Mouse (Mus musculus) right cerebral cortex, postnatal 4 days (tissue): ENCODE measurements around the gene Yod1.

ENCODE experiments used
- DNase-seq: peaks from one replicate; pipeline ENCODE4 v3.0.0-alpha.2; 2022

Gene Yod1

DNA sequence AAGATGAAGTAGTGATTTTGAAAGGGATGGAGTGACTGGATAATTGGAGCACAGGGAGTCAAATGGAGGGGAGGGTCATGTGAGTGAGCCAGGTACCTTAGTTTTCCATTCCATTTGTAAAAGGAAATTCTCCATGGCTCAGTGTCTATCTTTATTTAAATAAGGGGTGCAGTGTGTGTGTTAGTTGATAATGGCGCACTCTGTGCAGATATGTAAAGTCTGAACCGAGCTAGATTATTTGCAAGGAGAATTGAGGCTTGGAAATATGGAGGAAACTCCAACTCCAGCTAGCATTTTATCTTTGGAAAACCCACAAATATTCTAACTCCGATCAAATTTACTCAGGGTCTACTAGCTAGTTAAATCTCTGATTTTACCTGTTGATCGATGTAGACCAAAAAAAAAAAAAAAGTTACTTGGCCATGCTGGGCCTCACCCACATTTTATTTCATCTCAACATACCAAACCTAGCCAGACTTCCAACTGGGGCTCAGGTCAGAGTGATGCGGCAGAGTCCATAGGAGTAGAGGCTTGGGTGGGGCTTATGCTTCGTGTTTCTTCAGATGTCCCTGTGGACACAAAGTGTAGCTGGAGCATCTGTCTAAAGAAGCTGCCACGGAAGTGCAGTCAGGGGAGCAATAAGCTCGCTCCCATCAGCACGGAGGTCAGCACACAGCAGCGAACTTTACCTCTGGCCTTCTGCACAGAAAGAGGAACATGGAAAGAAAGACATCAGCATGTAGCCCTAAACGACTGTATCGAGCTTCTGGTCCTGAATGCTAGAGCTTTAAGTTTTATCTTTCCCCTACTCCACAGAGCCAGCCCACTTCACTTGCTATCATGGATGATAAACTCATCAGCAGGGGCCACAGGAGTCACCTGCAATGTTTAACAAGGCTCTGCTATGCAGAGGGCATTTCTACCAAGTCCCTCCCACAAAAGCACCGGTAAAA is 15.9 kb downstream of the Yod1 start:
- no peak for DNase-seq

DNA sequence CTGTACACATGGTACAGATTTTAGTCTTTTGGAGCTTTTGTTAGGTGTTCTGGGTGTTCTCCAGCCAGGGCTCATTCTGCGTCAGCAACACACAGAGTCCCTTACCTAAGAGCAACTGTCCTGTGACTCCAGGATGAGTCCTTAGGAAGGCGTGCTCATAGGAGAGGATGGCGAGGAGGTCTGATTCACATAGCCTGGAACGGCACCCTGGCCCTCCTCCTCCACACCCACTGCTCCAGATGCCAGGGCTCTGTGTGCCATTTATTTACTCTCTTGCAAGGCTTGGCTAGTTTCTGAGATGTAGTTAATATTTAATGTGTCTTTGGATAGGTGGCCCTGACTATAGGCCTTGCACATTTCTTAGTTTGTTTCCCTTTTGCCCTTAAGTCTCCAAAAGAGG is 16.5 kb downstream of the Yod1 start:
- DNase-seq: no peak

GRCm38 (mm10) chr1:130734452-130734851 is 17.3 kb downstream of the Yod1 start:
- DNase-seq: no peak

GRCm38 (mm10) chr1:130734852-130735251 is 17.7 kb downstream of the Yod1 start:
- DNase-seq: no peak

GRCm38 (mm10) chr1:130737411-130737881 is 20.3 kb downstream of the Yod1 start:
- DNase-seq: no peak

DNA sequence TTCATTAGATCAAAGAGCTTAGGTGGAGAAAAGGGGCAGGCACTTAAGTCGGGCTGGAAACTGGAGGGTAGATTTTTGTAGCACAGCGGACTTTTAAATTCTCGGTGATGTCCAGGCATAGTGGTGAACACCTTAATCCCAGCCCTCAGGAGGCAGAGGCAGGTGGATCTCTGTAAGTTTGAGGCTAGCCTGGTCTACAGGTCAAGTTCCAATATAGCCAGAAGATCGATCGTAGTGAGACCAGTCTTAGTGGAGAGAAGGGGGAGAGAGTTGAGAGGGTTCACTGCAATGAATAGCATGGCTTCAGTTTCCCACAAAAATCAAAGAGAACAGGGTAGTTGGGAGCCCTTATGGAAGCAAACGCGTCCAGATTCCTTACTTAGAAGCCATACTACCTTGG is 20.8 kb downstream of the Yod1 start:
- DNase-seq: no peak

DNA sequence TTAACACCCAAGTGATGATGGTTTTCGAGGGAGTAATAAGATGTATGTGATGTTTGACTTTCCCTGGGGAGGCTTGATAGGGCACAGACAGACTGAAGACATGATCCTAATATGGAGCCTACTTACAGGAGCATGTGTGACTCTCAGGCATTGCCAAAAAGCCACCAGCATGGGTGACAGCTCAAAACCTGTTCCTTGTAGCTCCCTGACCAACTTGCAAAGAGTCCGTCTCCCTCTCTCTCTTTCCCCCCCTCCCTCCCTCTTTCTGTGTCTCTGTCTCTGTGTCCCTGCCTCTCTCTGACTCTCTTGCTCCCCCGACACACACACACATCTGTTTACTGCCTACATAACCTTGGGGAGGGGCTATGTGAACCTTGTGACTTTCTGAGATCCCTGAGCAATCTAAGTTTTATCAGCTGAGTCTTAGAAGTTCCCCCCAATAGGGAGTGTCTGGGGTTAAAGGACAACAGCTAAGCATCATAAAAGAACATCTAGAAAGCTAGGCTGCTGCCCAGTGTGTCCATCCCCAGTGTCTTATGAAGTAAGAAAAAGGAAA is 21.5 kb downstream of the Yod1 start:
- no peak for DNase-seq

DNA sequence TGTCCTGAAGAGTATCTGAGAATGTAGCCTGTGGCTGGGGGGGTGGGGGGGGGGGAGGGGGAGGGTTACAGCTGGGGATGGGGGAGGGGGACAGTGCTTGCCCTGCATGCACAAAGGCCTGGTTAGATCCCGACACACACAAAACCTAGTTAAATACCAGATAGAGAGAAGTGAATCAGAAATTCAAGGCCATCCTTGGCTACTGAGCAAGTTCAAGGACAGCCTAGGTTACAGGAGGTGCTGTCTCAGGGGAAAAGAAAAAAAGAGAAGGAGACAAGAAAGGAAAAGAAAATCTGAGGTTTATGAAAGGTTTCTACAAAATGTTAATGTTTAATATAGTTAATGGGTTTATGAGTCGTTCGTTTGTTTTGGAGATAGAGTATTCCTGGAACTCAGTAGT is 22.5 kb downstream of the Yod1 start:
- no peak for DNase-seq

GRCm38 (mm10) chr1:130740227-130740648 is 23.1 kb downstream of the Yod1 start:
- peak; percentile 29 for DNase-seq

DNA sequence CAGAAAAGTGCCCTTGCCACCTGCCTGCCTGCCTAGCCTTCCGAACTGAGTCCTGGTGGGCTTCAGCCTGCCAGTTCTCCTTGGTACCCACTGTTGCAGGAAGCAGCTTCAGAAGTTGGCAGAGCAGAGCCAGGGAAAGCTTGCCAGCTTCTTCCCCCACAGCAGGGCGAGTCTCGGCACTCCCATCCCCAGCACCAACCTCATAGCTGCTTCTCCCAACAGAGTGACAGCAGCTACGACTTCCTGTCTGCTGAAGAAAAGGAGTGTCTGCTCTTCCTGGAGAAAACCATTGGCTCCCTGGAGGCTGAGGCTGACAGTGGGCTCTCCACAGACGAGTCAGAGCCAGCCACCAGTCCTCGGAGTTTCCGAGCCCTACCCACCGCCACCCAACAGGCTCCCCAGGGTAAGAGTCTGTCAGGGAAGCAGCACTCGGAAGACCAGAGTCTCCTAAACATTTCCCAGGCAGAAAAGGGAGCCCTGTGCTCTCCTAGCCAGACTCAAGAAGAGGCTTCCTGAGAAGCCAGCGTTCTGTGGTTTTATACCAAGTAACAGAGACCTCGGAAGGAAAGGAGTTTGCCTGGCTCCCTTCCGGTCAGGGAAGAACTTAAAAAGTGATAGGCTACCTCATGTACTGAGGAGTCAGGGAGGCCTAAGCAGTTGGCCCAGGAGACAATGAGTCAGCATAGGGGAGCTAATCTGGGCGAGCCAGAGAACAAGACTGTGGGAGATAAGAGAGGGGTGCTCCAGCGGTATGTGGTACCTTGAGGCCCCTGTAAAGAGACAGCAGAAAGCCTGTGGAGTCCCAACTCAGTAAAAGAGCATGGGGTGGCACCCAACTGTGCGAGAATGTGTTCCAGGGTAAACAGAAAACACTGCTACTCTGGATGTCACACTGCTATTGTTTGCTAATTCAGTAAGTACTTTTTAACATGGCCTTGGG is 23.9 kb downstream of the Yod1 start:
- DNase-seq: peak; percentile 19

DNA sequence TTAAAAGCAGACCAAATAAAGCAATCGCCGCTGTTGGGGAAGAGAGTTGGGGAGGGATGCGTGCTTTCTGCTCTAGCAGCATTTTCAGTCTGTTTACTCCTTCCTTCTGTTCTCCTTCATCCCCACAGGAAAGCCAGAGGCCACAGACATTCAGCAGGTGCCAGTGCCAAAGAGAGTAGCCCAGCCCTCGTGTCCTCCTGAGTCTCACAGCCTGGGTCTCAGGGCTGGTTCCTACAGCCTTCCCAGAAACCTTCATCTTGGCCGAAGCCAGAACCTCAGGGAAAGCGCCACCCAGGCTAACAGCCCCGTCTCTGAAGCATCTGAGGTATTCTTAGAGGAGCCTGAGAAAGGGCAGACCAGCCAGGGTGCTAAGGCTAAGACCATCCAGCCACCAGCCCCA is 25.1 kb downstream of the Yod1 start:
- DNase-seq: no peak

DNA sequence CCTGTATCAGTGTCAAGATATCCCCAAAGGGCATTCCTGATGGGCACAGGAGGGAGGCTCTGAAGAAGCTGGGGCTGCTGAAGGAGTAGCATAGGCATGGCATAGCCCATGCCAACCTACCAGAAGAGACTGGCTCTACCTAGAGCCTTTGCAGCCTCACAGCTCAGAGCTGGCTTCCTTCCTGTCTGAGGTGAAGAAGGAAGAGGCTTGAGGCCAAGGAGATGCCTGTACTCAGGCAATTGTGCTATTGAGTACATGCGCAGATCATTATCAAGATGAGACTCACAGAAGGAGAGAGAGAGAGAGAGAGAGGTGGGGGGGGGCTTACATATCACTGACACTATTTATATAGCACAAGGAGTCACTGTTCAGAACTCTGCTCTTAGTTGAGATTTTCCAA is 26.6 kb downstream of the Yod1 start:
- DNase-seq: no peak

DNA sequence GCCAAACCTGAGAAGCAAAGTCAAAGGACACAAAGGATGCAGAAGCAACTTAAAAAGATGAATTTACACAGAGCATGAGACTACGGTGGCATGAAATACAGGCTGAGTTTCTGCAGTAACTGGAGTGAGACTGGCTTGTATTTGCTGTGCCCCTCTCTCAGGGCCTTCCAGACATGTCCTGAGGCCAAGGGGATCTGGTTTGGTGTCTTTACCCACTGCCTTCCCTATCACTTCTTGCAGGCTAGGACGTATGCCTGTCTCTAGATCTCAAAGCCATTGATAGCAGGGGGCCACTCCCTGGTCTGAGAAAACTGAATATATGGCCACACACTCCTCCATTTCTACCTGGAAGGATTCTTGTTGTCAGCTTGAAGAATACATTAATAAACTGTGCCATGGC is 27.1 kb downstream of the Yod1 start:
- no peak for DNase-seq

DNA sequence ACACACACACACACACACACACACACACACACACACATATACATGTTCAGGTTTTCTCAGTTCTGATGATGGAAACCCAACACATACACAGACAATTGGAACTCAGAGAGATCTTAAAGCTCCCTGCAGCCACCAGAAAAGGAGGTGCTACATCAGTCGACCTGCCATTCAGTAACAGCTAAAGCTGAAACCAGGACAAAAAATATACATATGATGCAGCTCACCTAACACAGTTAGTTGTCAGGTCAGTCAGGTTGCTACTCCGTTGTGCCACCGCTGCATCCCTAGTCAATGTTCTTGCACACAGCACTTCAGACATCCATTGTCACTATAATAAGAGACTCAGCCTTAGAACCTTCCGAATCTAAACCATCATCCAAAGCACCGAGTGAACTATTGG is 27.8 kb downstream of the Yod1 start:
- no peak for DNase-seq

DNA sequence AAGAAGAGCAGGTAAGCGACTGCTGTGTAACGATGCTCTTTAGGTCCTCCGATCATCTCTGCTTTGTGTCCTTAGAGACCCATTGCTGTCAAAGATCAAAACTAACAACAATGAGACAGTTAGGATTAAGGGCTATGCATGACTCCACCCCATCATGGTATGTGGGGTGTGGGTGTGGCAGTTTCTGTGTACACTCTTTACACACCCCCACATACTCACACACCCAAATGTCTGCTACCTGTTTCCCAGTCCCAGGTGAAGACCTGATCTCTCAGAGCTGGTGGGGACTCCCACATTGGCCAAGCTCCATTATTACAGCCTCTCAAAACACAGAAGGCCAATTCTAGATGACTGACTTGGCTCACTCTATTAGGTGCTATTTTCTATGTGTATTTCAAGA is 28.5 kb downstream of the Yod1 start:
- DNase-seq: no peak

DNA sequence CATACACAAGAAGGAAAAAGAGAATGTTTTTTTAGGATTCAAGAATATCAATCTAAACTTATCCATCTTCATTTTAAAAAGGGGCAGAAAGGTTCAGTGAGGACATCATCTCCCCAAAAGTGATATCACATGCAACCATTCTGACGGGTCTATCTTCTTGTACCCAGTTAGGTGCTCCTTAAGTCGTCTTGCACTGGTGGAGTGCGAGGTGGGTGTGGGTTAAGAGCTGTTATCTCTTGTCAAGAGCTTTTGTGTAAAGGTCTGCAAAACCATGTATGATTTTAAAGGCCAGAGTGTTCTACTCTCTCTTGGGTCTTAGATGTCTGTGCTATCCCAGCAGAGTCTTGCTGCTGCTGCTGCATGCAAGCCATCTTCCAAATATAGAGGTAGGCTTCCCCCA is 29.7 kb downstream of the Yod1 start:
- DNase-seq: no peak

- DNase-seq: no peak
Measured at GRCm38 (mm10) chr1:130759689-130760088, 42.6 kb downstream of the Yod1 start.

GRCm38 (mm10) chr1:130761597-130761996 is 44.5 kb downstream of the Yod1 start:
- DNase-seq: no peak

GRCm38 (mm10) chr1:130762045-130762760 is 45.1 kb downstream of the Yod1 start:
- no peak for DNase-seq

- DNase-seq: no peak
Measured at GRCm38 (mm10) chr1:130764027-130764461, 46.9 kb downstream of the Yod1 start.

- peak; percentile 16 for DNase-seq
Measured at GRCm38 (mm10) chr1:130767066-130767465, 49.9 kb downstream of the Yod1 start.

- DNase-seq: no peak
Measured at GRCm38 (mm10) chr1:130769925-130770324, 52.8 kb downstream of the Yod1 start.
